Mouse (Mus musculus): Measurements from ENCODE around the gene Dennd4a. TPM values are rescaled to one million over a fixed set of nuclear protein-coding genes. Genes with fewer than 3 reads are reported as not detected.

Gene Dennd4a
- polyA plus RNA-seq, 1 experiment from 2014 or later, result 10.8 TPM

DNA sequence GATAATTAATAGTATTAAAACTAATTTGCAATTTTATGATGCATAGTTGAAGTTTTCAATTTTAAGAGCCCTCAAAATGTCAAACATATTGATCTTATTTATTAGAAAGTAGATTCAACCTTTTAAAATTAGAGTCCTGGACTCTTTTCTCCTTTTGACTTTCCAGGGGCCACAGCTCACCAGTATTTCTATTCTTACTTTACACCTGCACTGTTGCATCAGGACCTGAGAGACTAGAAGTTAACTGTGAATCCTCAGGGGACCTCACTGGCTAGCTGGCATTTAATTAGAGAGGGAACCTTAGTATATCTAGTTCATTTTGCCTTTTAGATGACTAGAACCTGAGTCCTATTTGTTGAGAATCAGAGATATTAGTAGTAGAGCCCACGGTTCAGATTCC is 38.4 kb downstream of the Dennd4a start:
- Histone ChIP-seq H3K27ac (ENCODE audit: low read depth, low read length) (no peak overlapping the region), H3K9ac (ENCODE audit: low read length) (no peak overlapping the region), H3K9me3 (ENCODE audit: control insufficient read depth, low read length) (no peaks in the 10 kb centered on the region), H3K4me2 (ENCODE audit: low read depth) (no peak overlapping the region), H3K4me3 (ENCODE audit: low read depth, low read length) (no peak overlapping the region), H3K36me3 (ENCODE audit: control insufficient read depth, insufficient read depth, low read length) (no peaks in the 10 kb centered on the region), H3K27me3 (ENCODE audit: control insufficient read depth, insufficient read depth, low read length) (no peaks in the 10 kb centered on the region), H3K4me1 (ENCODE audit: control insufficient read depth, insufficient read depth, low read length) (no peaks in the 10 kb centered on the region)
- DNase-seq (ENCODE audit: low spot score) (no peak), ATAC-seq (ENCODE audit: insufficient read depth, low FRiP score, low TSS enrichment) (no peak)
- WGBS, result 76% methylated on average over 1 of the region's 1 CpGs

GRCm38 (mm10) chr9:64860083-64860482 is 48.9 kb downstream of the Dennd4a start:
- ATAC-seq (ENCODE audit: insufficient read depth, low FRiP score, low TSS enrichment) (no peak), DNase-seq (ENCODE audit: low spot score) (no peak)
- no peak overlapping the region for H3K4me2 ChIP-seq (ENCODE audit: low read depth)
- H3K27ac ChIP-seq (ENCODE audit: low read depth, low read length), result no peak overlapping the region
- no peaks in the 10 kb centered on the region for H3K36me3 ChIP-seq (ENCODE audit: control insufficient read depth, insufficient read depth, low read length)
- H3K9ac ChIP-seq (ENCODE audit: low read length), result no peak overlapping the region
- no peaks in the 10 kb centered on the region for H3K9me3 ChIP-seq (ENCODE audit: control insufficient read depth, low read length)
- H3K4me1 ChIP-seq (ENCODE audit: control insufficient read depth, insufficient read depth, low read length), result no peaks in the 10 kb centered on the region
- H3K4me3 ChIP-seq (ENCODE audit: low read depth, low read length), result no peak overlapping the region
- no peaks in the 10 kb centered on the region for H3K27me3 ChIP-seq (ENCODE audit: control insufficient read depth, insufficient read depth, low read length)

- Histone ChIP-seq H3K4me3 (ENCODE audit: low read depth, low read length) (no peak overlapping the region), H3K27me3 (ENCODE audit: control insufficient read depth, insufficient read depth, low read length) (no peaks in the 10 kb centered on the region), H3K4me1 (ENCODE audit: control insufficient read depth, insufficient read depth, low read length) (no peaks in the 10 kb centered on the region), H3K9me3 (ENCODE audit: control insufficient read depth, low read length) (no peaks in the 10 kb centered on the region), H3K36me3 (ENCODE audit: control insufficient read depth, insufficient read depth, low read length) (no peaks in the 10 kb centered on the region), H3K4me2 (ENCODE audit: low read depth) (no peak overlapping the region), H3K27ac (ENCODE audit: low read depth, low read length) (no peak overlapping the region), H3K9ac (ENCODE audit: low read length) (no peak overlapping the region)
- no peak for DNase-seq (ENCODE audit: low spot score)
- no peak for ATAC-seq (ENCODE audit: insufficient read depth, low FRiP score, low TSS enrichment)
- WGBS, result 81% methylated on average over 2 of the region's 2 CpGs
These were observed 51.5 kb downstream of the Dennd4a start for GRCm38 (mm10) chr9:64862687-64863086.

DNA sequence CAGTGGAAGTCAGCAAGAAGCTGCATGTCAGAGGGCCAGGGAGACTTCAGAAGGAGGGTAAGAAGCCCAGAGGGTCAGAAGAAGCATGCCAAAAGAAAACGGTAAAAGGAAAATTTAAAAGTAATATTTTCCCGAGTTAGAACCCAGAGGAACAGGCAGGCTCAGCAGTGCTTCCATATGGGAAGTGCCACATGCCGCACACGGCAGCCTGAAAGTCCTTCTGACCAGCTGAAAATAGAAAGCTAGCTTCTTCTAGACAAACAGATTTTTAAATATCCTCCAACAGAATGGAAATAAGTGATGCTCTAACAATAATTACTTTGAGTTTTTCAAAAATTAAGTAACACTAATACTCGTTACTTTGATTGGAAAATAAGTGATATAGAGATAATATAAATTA is 74.9 kb downstream of the Dennd4a start:
- DNase-seq (ENCODE audit: low spot score), result no peak
- Histone ChIP-seq H3K4me3 (ENCODE audit: low read depth, low read length) (no peak overlapping the region), H3K4me2 (ENCODE audit: low read depth) (no peak overlapping the region), H3K4me1 (ENCODE audit: control insufficient read depth, insufficient read depth, low read length) (no peaks in the 10 kb centered on the region), H3K27me3 (ENCODE audit: control insufficient read depth, insufficient read depth, low read length) (no peaks in the 10 kb centered on the region), H3K27ac (ENCODE audit: low read depth, low read length) (no peak overlapping the region), H3K9me3 (ENCODE audit: control insufficient read depth, low read length) (no peaks in the 10 kb centered on the region), H3K9ac (ENCODE audit: low read length) (no peak overlapping the region), H3K36me3 (ENCODE audit: control insufficient read depth, insufficient read depth, low read length) (no peaks in the 10 kb centered on the region)
- ATAC-seq (ENCODE audit: insufficient read depth, low FRiP score, low TSS enrichment), result no peak
- 85% methylated on average over 5 of the region's 5 CpGs for WGBS

- 89% methylated on average over 10 of the region's 10 CpGs for WGBS
- Histone ChIP-seq H3K4me2 (ENCODE audit: low read depth) (no peak overlapping the region), H3K4me1 (ENCODE audit: control insufficient read depth, insufficient read depth, low read length) (no peaks in the 10 kb centered on the region), H3K36me3 (ENCODE audit: control insufficient read depth, insufficient read depth, low read length) (peaks cover 7% of the 10 kb centered on the region), H3K27me3 (ENCODE audit: control insufficient read depth, insufficient read depth, low read length) (no peaks in the 10 kb centered on the region), H3K27ac (ENCODE audit: low read depth, low read length) (no peak overlapping the region), H3K4me3 (ENCODE audit: low read depth, low read length) (no peak overlapping the region), H3K9me3 (ENCODE audit: control insufficient read depth, low read length) (no peaks in the 10 kb centered on the region), H3K9ac (ENCODE audit: low read length) (no peak overlapping the region)
- ATAC-seq (ENCODE audit: insufficient read depth, low FRiP score, low TSS enrichment), result no peak
- no peak for DNase-seq (ENCODE audit: low spot score)
These were observed 85.5 kb downstream of the Dennd4a start for GRCm38 (mm10) chr9:64896605-64897004.

DNA sequence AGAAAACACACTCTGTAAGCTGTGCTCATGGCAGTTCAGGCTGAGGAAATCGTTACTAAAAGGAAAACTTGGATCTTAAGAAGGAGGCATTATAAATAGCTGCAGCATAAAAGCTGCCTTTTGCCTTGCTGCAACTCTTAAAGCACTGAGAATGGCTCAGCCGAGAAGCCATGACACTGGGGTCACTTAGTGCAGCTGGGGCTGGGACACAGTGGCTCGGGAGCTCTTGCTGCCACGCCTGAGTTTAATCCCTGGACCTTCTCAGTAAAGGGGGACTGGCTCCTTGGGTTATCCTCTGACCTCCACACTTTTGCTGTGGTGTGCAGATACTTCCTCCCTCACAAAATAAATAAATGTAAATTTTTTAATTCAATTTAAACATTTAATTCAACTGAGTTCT is 91.7 kb downstream of the Dennd4a start:
- Histone ChIP-seq H3K4me1 (ENCODE audit: control insufficient read depth, insufficient read depth, low read length) (no peaks in the 10 kb centered on the region), H3K27ac (ENCODE audit: low read depth, low read length) (no peak overlapping the region), H3K9ac (ENCODE audit: low read length) (no peak overlapping the region), H3K9me3 (ENCODE audit: control insufficient read depth, low read length) (no peaks in the 10 kb centered on the region), H3K36me3 (ENCODE audit: control insufficient read depth, insufficient read depth, low read length) (no peaks in the 10 kb centered on the region), H3K4me2 (ENCODE audit: low read depth) (no peak overlapping the region), H3K4me3 (ENCODE audit: low read depth, low read length) (no peak overlapping the region), H3K27me3 (ENCODE audit: control insufficient read depth, insufficient read depth, low read length) (no peaks in the 10 kb centered on the region)
- no peak for DNase-seq (ENCODE audit: low spot score)
- no peak for ATAC-seq (ENCODE audit: insufficient read depth, low FRiP score, low TSS enrichment)
- 50% methylated on average over 4 of the region's 4 CpGs for WGBS

DNA sequence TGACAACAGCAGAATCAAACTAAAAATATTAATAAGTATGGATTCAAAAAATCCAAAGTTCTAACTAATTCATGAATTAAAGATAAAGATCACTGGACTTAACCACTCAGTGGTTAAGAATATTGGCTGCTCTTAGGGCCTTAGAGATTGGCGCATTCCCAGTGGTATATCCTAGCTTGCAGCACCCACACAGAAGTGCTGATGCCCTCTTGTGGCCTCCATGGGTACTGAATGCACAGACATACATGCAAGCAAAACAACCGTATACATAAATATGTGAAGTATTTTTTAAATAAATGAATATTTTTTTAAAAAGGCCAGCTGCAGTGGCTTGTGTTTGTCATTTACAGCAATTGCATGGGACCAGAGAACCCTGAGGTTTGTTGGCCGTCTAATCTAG is 92.2 kb downstream of the Dennd4a start:
- WGBS, result 68% methylated on average over 3 of the region's 3 CpGs
- no peaks in the 10 kb centered on the region for H3K4me1 ChIP-seq (ENCODE audit: control insufficient read depth, insufficient read depth, low read length)

GRCm38 (mm10) chr9:64904917-64905640 is 93.9 kb downstream of the Dennd4a start:
- no peak overlapping the region for H3K27ac ChIP-seq (ENCODE audit: low read depth, low read length)
- H3K4me2 ChIP-seq (ENCODE audit: low read depth), result no peak overlapping the region
- DNase-seq (ENCODE audit: low spot score) (no peak), ATAC-seq (ENCODE audit: insufficient read depth, low FRiP score, low TSS enrichment) (no peak)
- no peaks in the 10 kb centered on the region for H3K4me1 ChIP-seq (ENCODE audit: control insufficient read depth, insufficient read depth, low read length)
- H3K9me3 ChIP-seq (ENCODE audit: control insufficient read depth, low read length), result no peaks in the 10 kb centered on the region
- no peak overlapping the region for H3K4me3 ChIP-seq (ENCODE audit: low read depth, low read length)
- WGBS, result 91% methylated on average over 14 of the region's 14 CpGs
- no peaks in the 10 kb centered on the region for H3K27me3 ChIP-seq (ENCODE audit: control insufficient read depth, insufficient read depth, low read length)
- no peak overlapping the region for H3K9ac ChIP-seq (ENCODE audit: low read length)
- no peaks in the 10 kb centered on the region for H3K36me3 ChIP-seq (ENCODE audit: control insufficient read depth, insufficient read depth, low read length)

More for the DNA sequence above, 92.2 kb downstream of the Dennd4a start:
- Histone ChIP-seq H3K9ac (ENCODE audit: low read length) (no peak overlapping the region), H3K4me3 (ENCODE audit: low read depth, low read length) (no peak overlapping the region), H3K36me3 (ENCODE audit: control insufficient read depth, insufficient read depth, low read length) (no peaks in the 10 kb centered on the region), H3K4me2 (ENCODE audit: low read depth) (no peak overlapping the region), H3K27me3 (ENCODE audit: control insufficient read depth, insufficient read depth, low read length) (no peaks in the 10 kb centered on the region), H3K9me3 (ENCODE audit: control insufficient read depth, low read length) (no peaks in the 10 kb centered on the region), H3K27ac (ENCODE audit: low read depth, low read length) (no peak overlapping the region)
- DNase-seq (ENCODE audit: low spot score) (peak; percentile 64), ATAC-seq (ENCODE audit: insufficient read depth, low FRiP score, low TSS enrichment) (no peak)

DNA sequence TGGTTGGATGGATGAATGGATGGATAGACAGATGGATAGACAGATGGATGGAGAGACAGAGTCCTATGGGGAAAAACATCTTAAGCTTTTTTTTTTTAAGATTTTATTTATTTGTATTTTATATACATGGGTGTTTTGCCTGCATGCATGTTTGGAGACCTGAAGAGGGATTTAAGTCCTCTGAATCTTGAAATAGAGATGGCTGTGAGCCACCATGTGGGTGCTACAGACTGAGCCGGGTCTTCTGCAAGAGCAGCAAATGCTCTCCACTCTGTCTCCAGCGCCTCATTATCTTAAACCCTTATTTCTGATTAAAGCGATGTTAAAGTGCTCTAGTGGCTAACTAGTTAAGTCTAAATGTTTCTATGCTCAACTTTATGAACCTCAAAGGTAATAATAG is 96.3 kb downstream of the Dennd4a start:
- Histone ChIP-seq H3K4me2 (ENCODE audit: low read depth) (no peak overlapping the region), H3K4me3 (ENCODE audit: low read depth, low read length) (no peak overlapping the region), H3K36me3 (ENCODE audit: control insufficient read depth, insufficient read depth, low read length) (no peaks in the 10 kb centered on the region), H3K9ac (ENCODE audit: low read length) (no peak overlapping the region), H3K27ac (ENCODE audit: low read depth, low read length) (no peak overlapping the region), H3K27me3 (ENCODE audit: control insufficient read depth, insufficient read depth, low read length) (no peaks in the 10 kb centered on the region), H3K4me1 (ENCODE audit: control insufficient read depth, insufficient read depth, low read length) (no peaks in the 10 kb centered on the region), H3K9me3 (ENCODE audit: control insufficient read depth, low read length) (no peaks in the 10 kb centered on the region)
- 89% methylated on average over 3 of the region's 3 CpGs for WGBS
- DNase-seq (ENCODE audit: low spot score) (no peak), ATAC-seq (ENCODE audit: insufficient read depth, low FRiP score, low TSS enrichment) (no peak)
